Mouse (Mus musculus) neural tube, embryonic 13.5 days (tissue): ENCODE results near the gene Arpc4. TPM values are rescaled to one million over a fixed set of nuclear protein-coding genes. Genes with fewer than 3 reads are reported as not detected.

Experiments
- ATAC-seq: fragments of 200-750 bp; cut with Nextera tagmentation; 2 replicates; pipeline ENCODE4 v1.8.0; 2017; ENCODE audit warnings: low read depth, mild to moderate bottlenecking, moderate TSS enrichment, moderate library complexity
- H3K27ac ChIP-seq: fragments of 300-500 bp; sonication (generic); replicated peaks from 2 replicates; pipeline ENCODE4 v1.5.1; 2015; ENCODE audit warnings: moderate library complexity, mild to moderate bottlenecking, inconsistent platforms
- H3K27me3 ChIP-seq: fragments of 300-500 bp; sonication (generic); 2 replicates; pipeline ENCODE4 v1.6.1; 2015; ENCODE audit warnings: mild to moderate bottlenecking, inconsistent platforms
- H3K36me3 ChIP-seq: fragments of 300-500 bp; sonication (generic); 2 replicates; pipeline ENCODE4 v1.6.1; 2015; ENCODE audit warnings: mild to moderate bottlenecking, inconsistent platforms
- H3K4me1 ChIP-seq: fragments of 300-500 bp; sonication (generic); replicated peaks from 2 replicates; pipeline ENCODE4 v1.6.1; 2015; ENCODE audit warnings: inconsistent platforms
- H3K4me2 ChIP-seq: fragments of 300-500 bp; sonication (generic); 2 replicates; pipeline ENCODE4 v1.6.1; 2015; ENCODE audit warnings: inconsistent platforms, mild to moderate bottlenecking, moderate library complexity
- H3K4me3 ChIP-seq: fragments of 300-500 bp; sonication (generic); 2 replicates; pipeline ENCODE4 v1.5.1; 2015; ENCODE audit warnings: mild to moderate bottlenecking, inconsistent platforms
- H3K9ac ChIP-seq: fragments of 300-500 bp; sonication (generic); 2 replicates; pipeline ENCODE4 v1.6.1; 2015; ENCODE audit warnings: moderate library complexity, mild to moderate bottlenecking, inconsistent platforms
- H3K9me3 ChIP-seq: fragments of 300-500 bp; sonication (generic); 2 replicates; pipeline ENCODE4 v1.6.1; 2016; ENCODE audit warnings: inconsistent platforms
- WGBS: fragments of 180-500 bp; shearing (Covaris S2); methylation state at CpG from one replicate; pipeline ENCODE4 v1.1.7; 2015; 5-methylcytosine and 5-hydroxymethylcytosine counted together
- polyA plus RNA-seq: library from polyadenylated mRNA; unstranded; fragments of >200 nt; fragmentation: Nextera tagmentation; extraction: Ambion mirVana; gene quantifications from 2 replicates; pipeline ENCODE4 v1.2.1, GENCODE M21; 2015

Gene Arpc4
- polyA plus RNA-seq, 1 experiment from 2014 or later: 421 TPM

- Histone ChIP-seq H3K27me3 (no peaks in the 10 kb centered on the region), H3K27ac (peak overlapping the region; percentile 64), H3K4me2 (peak overlapping the region; percentile 97), H3K4me3 (peak overlapping the region; percentile 66), H3K4me1 (peaks cover 28% of the 10 kb centered on the region), H3K36me3 (peaks cover 25% of the 10 kb centered on the region), H3K9me3 (no peaks in the 10 kb centered on the region), H3K9ac (peak overlapping the region; percentile 82)
- WGBS: 16% methylated on average over 16 of the region's 16 CpGs
- ATAC-seq: peak; percentile 70
These were observed 40.7 kb downstream of the Arpc4 start for GRCm38 (mm10) chr6:113418441-113419198.

GRCm38 (mm10) chr6:113419199-113419587 lies 41.3 kb downstream of the Arpc4 start, which contains the start of gene Rpusd3:
Rpusd3 (minus strand) TSS chr6:113419340.
- peaks cover 28% of the 10 kb centered on the region for H3K4me1 ChIP-seq
- peaks cover 19% of the 10 kb centered on the region for H3K36me3 ChIP-seq
- peak within 1 kb of the TSS; percentile 64 for H3K27ac ChIP-seq
- peak within 1 kb of the TSS; percentile 82 for H3K9ac ChIP-seq
- peak within 1 kb of the TSS; percentile 66 for H3K4me3 ChIP-seq
- ATAC-seq: peak; percentile 98
- WGBS: under 1% methylated on average over 25 of the region's 25 CpGs
- no peaks in the 10 kb centered on the region for H3K9me3 ChIP-seq
- no peaks in the 10 kb centered on the region for H3K27me3 ChIP-seq
- H3K4me2 ChIP-seq: peak within 1 kb of the TSS; percentile 97

- Histone ChIP-seq H3K4me1 (peaks cover 12% of the 10 kb centered on the region), H3K27me3 (no peaks in the 10 kb centered on the region; the same call in 1 of the 2 replicates), H3K4me3 (no peak overlapping the region), H3K36me3 (no peaks in the 10 kb centered on the region), H3K9me3 (no peaks in the 10 kb centered on the region), H3K4me2 (no peak overlapping the region), H3K9ac (no peak overlapping the region), H3K27ac (no peak overlapping the region)
- ATAC-seq: no peak
- 84% methylated on average over 4 of the region's 4 CpGs for WGBS
These were observed 45.1 kb downstream of the Arpc4 start for GRCm38 (mm10) chr6:113423000-113423399.

- peaks cover 4% of the 10 kb centered on the region for H3K4me1 ChIP-seq
- H3K27ac ChIP-seq: no peak overlapping the region
- WGBS: 92% methylated on average over 7 of the region's 7 CpGs
- no peaks in the 10 kb centered on the region; the same call in 1 of the 2 replicates for H3K27me3 ChIP-seq
- H3K36me3 ChIP-seq: no peaks in the 10 kb centered on the region
- no peaks in the 10 kb centered on the region for H3K9me3 ChIP-seq
- no peak for ATAC-seq
- no peak overlapping the region for H3K9ac ChIP-seq
- no peak overlapping the region for H3K4me2 ChIP-seq
- H3K4me3 ChIP-seq: no peak overlapping the region
These were observed 46.3 kb downstream of the Arpc4 start for GRCm38 (mm10) chr6:113424187-113424586.

- no peaks in the 10 kb centered on the region for H3K36me3 ChIP-seq
- 91% methylated on average over 4 of the region's 4 CpGs for WGBS
- H3K9me3 ChIP-seq: no peaks in the 10 kb centered on the region
- H3K4me2 ChIP-seq: no peak overlapping the region
- H3K27me3 ChIP-seq: no peaks in the 10 kb centered on the region; the same call in 1 of the 2 replicates
- no peaks in the 10 kb centered on the region for H3K4me1 ChIP-seq
- no peak overlapping the region for H3K9ac ChIP-seq
- ATAC-seq: no peak
- H3K4me3 ChIP-seq: no peak overlapping the region
- H3K27ac ChIP-seq: no peak overlapping the region
These were observed 48.8 kb downstream of the Arpc4 start for GRCm38 (mm10) chr6:113426696-113427095.

GRCm38 (mm10) chr6:113427397-113427796 lies 49.5 kb downstream of the Arpc4 start:
- Histone ChIP-seq H3K4me2 (no peak overlapping the region), H3K4me3 (no peak overlapping the region), H3K9ac (no peak overlapping the region), H3K36me3 (no peaks in the 10 kb centered on the region), H3K27ac (no peak overlapping the region), H3K4me1 (no peaks in the 10 kb centered on the region), H3K27me3 (no peaks in the 10 kb centered on the region; the same call in 1 of the 2 replicates), H3K9me3 (no peaks in the 10 kb centered on the region)
- 57% methylated on average over 3 of the region's 3 CpGs for WGBS
- ATAC-seq: no peak

- no peak for ATAC-seq
- Histone ChIP-seq H3K4me2 (no peak overlapping the region), H3K27me3 (no peaks in the 10 kb centered on the region; the same call in 1 of the 2 replicates), H3K9me3 (no peaks in the 10 kb centered on the region), H3K9ac (no peak overlapping the region), H3K4me3 (no peak overlapping the region), H3K27ac (no peak overlapping the region), H3K4me1 (no peaks in the 10 kb centered on the region), H3K36me3 (no peaks in the 10 kb centered on the region)
- 89% methylated on average over 16 of the region's 16 CpGs for WGBS
These were observed 50.1 kb downstream of the Arpc4 start for GRCm38 (mm10) chr6:113428006-113428405.

GRCm38 (mm10) chr6:113429965-113430364 lies 52.0 kb downstream of the Arpc4 start:
- Histone ChIP-seq H3K36me3 (no peaks in the 10 kb centered on the region), H3K4me2 (no peak overlapping the region), H3K4me3 (no peak overlapping the region), H3K4me1 (no peaks in the 10 kb centered on the region), H3K9ac (no peak overlapping the region), H3K9me3 (no peaks in the 10 kb centered on the region), H3K27ac (no peak overlapping the region), H3K27me3 (no peaks in the 10 kb centered on the region; the same call in 1 of the 2 replicates)
- 80% methylated on average over 3 of the region's 3 CpGs for WGBS
- ATAC-seq: no peak

- no peaks in the 10 kb centered on the region for H3K9me3 ChIP-seq
- H3K4me3 ChIP-seq: no peak overlapping the region
- H3K4me1 ChIP-seq: no peaks in the 10 kb centered on the region
- H3K9ac ChIP-seq: no peak overlapping the region
- ATAC-seq: no peak
- H3K36me3 ChIP-seq: no peaks in the 10 kb centered on the region
- WGBS: 65% methylated on average over 3 of the region's 3 CpGs
- no peak overlapping the region for H3K4me2 ChIP-seq
- H3K27me3 ChIP-seq: no peaks in the 10 kb centered on the region; the same call in 1 of the 2 replicates
- no peak overlapping the region for H3K27ac ChIP-seq
These were observed 52.9 kb downstream of the Arpc4 start for GRCm38 (mm10) chr6:113430846-113431245.

GRCm38 (mm10) chr6:113431801-113432200 lies 53.9 kb downstream of the Arpc4 start:
- ATAC-seq: no peak
- no peak overlapping the region for H3K27ac ChIP-seq
- WGBS: 55% methylated on average over 3 of the region's 3 CpGs
- no peaks in the 10 kb centered on the region for H3K27me3 ChIP-seq
- H3K4me1 ChIP-seq: no peaks in the 10 kb centered on the region
- no peak overlapping the region for H3K9ac ChIP-seq
- H3K4me2 ChIP-seq: no peak overlapping the region
- H3K9me3 ChIP-seq: no peaks in the 10 kb centered on the region
- no peaks in the 10 kb centered on the region for H3K36me3 ChIP-seq
- H3K4me3 ChIP-seq: no peak overlapping the region

- H3K9ac ChIP-seq: no peak overlapping the region
- ATAC-seq: no peak
- no peak overlapping the region for H3K4me2 ChIP-seq
- no peak overlapping the region for H3K4me3 ChIP-seq
- H3K9me3 ChIP-seq: no peaks in the 10 kb centered on the region
- H3K4me1 ChIP-seq: no peaks in the 10 kb centered on the region
- H3K27me3 ChIP-seq: no peaks in the 10 kb centered on the region
- WGBS: 77% methylated on average over 3 of the region's 3 CpGs
- H3K27ac ChIP-seq: no peak overlapping the region
- no peaks in the 10 kb centered on the region for H3K36me3 ChIP-seq
These were observed 55.7 kb downstream of the Arpc4 start for GRCm38 (mm10) chr6:113433661-113434060.

- H3K27ac ChIP-seq: no peak overlapping the region
- H3K4me2 ChIP-seq: no peak overlapping the region
- H3K27me3 ChIP-seq: no peaks in the 10 kb centered on the region
- 74% methylated on average over 7 of the region's 7 CpGs for WGBS
- no peaks in the 10 kb centered on the region for H3K4me1 ChIP-seq
- no peak overlapping the region for H3K4me3 ChIP-seq
- no peak overlapping the region for H3K9ac ChIP-seq
- no peaks in the 10 kb centered on the region for H3K9me3 ChIP-seq
- no peak for ATAC-seq
- no peaks in the 10 kb centered on the region for H3K36me3 ChIP-seq
These were observed 56.8 kb downstream of the Arpc4 start for GRCm38 (mm10) chr6:113434691-113435090.
